Mouse (Mus musculus) hindlimb bud, embryonic 11.5 days (tissue): ENCODE data around the gene Slc2a3.
"Not testable (repeated sequence)": the region's sequence is repeated elsewhere in the genome, so short reads cannot be mapped to it uniquely, and the experiment has no call there.

Experiments
- DNase-seq: peaks from one replicate; pipeline ENCODE4 v3.0.0-alpha.2; 2012; ENCODE audit warnings: low read depth, low spot score; ENCODE audit errors: extremely low spot score

Gene Slc2a3

GRCm38 (mm10) chr6:122810022-122810614 is 8.7 kb upstream of the Slc2a3 start:
- no peak for DNase-seq

- no peak for DNase-seq
These were observed 3.0 kb upstream of the Slc2a3 start for GRCm38 (mm10) chr6:122804418-122804817.

DNA sequence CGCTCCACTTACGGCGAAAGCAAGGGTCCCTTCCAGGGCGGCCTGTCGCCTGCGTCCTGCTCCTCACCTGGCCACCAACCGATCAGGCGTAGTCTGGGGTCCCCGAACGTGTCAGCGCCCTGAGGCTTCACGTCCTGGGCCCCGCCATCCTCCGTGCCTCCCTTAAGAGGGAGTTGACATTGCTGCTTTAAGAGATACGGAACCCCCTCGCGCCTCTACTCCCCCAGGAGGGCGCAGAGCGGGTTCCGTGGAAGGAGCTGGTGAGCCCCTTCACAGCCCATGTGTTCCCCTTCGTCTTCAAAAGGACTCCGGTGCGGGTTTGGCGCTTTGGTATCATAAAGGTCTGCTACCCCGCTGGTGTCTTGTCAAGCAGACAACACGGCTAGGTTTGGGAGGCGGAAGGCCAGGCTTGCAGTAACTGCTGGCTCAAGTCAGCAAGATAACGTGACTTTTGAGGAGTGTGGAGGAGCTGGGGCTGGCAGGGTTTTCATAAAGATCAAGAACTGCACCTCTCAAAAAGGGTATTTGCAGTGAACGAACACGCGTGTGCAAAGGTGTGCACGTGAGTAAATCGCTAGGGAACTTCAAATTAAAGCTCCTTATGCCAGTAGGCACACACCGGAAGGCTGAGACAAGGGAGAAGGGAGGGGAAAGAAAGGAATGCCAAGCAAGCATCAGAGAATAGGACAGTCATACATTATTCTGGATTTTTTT is 518 bp upstream of the Slc2a3 start:
- no peak for DNase-seq

GRCm38 (mm10) chr6:122800640-122801300 is 670 bp downstream of the Slc2a3 start:
- DNase-seq, result no peak

DNA sequence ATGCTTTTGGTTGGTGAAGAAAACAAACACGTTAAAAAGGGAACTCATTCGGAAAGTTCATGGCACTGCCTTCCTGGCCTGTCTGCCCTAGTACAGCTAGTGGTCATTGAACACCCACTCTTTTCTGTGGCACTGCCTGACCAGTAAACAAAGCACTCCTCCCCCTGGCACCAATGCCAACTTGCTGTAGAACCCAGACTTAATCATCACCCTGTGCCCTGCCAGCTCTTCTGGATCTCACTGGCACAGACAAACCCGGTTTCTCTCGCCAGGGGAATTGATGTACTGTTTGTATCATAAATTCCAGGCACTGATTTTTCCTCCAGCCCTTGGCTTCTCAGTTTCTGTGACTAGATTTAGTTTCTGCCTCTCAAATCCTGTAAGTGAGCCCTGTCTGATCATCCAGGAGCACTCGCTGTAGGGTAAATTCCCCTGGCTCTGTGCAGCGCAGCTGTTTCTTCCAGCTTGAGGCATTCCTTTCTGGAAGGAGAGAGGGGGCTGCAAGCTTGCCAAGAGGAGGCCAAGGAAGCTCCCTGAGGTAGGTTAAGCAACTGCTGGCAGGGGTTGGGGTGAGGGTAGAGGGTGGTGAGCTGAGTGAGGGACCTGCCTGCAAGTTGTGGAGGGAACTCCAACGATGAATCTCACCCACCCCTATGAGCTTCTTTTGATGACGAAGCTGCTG is 6.0 kb downstream of the Slc2a3 start:
- no peak for DNase-seq

DNA sequence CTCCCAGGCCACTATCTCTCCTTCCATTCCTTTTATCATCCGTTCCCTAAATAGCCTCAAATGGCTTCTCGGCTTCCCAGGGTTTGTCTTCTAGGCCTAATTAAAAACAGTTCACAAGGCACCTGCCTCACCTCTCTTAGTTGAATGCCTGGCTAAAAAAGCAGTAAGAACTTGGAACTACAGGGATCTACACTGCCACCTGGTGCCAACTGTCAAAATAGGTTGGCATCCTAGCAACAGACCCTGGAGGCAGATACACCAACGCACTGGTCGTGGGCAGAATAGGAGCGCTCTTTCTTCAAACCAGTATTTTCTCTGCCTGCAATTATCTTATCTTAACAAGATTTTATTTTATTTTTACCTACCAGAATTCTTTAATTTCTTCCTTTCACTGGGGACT is 15.2 kb downstream of the Slc2a3 start:
- DNase-seq, result no peak

DNA sequence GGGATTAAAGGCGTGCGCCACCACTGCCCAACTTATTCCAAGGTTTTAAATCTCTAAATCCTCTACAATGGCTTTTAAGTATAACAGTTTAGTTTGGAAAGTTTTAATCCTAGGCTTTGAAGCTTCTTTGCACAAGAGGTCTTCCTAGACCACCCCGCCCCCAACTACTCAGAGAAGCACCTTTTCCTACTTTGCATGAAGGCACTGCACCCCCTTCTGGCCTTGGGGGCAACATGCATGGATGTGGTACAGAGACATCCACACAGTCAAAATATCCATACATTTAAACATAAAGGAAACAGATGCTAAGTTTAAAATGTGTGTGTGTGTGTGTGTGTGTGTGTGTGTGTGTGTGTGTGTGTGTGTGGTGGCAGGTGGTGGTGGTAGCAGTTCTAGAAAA is 16.6 kb downstream of the Slc2a3 start:
- no peak for DNase-seq

DNA sequence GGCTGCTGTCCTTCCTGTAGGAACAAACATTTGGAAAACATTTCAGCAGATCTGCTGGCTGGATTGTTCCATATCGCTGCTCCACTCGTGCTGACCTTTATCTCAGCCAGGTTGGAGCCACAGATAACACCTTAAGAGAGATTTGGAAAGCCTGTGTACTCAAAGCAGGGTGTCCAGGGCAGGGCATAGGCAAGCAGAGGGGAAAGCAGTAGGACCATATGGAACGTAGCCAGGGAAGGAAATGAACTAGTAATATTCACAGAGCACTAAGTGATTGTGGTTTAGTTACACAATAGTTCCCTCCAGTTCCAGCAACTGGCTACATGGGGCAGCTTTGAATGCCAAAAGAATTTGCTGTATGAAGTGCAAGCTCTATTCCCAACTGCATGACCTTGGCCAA is 19.3 kb downstream of the Slc2a3 start:
- DNase-seq, result no peak

- no peak for DNase-seq
These were observed 20.3 kb downstream of the Slc2a3 start for GRCm38 (mm10) chr6:122781167-122781566.

- DNase-seq, result no peak
These were observed 21.5 kb downstream of the Slc2a3 start for GRCm38 (mm10) chr6:122779916-122780315.

GRCm38 (mm10) chr6:122776040-122776439 is 25.4 kb downstream of the Slc2a3 start:
- DNase-seq, result no peak

- DNase-seq, result no peak
These were observed 27.1 kb downstream of the Slc2a3 start for GRCm38 (mm10) chr6:122774345-122774744.

- no peak for DNase-seq
These were observed 28.7 kb downstream of the Slc2a3 start for GRCm38 (mm10) chr6:122772701-122773100.

GRCm38 (mm10) chr6:122770760-122771315 is 30.6 kb downstream of the Slc2a3 start:
- DNase-seq, result no peak

- no peak for DNase-seq
These were observed 31.4 kb downstream of the Slc2a3 start for GRCm38 (mm10) chr6:122769771-122770759.

DNA sequence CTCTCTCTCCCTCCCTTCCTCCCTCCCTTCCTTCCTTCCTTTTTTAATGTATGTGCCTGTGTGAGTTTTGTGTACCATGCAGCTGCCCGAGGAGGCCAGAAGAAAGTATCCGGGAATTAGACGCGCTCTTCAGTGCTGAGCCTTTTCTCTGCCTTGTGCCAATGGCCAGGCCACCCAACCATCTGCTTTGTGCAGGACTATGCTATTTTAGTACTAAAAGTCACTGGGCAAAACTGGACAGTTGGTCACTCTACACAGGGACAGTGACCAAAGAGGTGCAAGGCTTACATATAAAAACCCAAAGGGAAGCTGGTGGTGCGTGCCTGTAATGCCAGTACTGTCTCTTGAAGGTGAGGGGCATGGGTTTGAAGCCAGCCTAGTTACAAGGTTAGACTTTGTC is 33.2 kb downstream of the Slc2a3 start:
- DNase-seq, result no peak

DNA sequence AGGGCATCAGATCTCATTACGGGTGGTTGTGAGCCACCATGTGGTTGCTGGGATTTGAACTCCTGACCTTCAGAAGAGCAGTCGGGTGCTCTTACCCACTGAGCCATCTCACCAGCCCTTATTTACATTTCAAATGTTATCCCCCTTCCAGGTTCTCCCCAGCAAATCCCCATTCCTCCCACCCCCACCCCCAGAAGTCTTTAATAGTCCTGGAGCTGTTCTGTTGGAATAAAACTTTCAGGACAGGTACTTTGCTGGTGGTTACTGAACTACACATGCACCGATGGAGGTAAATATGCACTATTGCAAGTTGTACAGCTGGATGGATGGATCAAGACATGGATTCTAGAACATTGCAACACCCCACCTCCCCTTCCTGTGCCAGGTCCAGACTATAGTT is 34.4 kb downstream of the Slc2a3 start:
- DNase-seq, result not testable (repeated sequence)

GRCm38 (mm10) chr6:122766145-122766968 is 35.1 kb downstream of the Slc2a3 start:
- no peak for DNase-seq

GRCm38 (mm10) chr6:122765298-122765956 is 36.0 kb downstream of the Slc2a3 start:
- DNase-seq, result no peak
